Mouse (Mus musculus): Measurements from ENCODE around the gene Mrps26. TPM values are rescaled to one million over a fixed set of nuclear protein-coding genes. Genes with fewer than 3 reads are reported as not detected.
"Not testable (repeated sequence)": the region's sequence is repeated elsewhere in the genome, so short reads cannot be mapped to it uniquely, and the experiment has no call there.

Gene Mrps26
- total RNA-seq, 2 experiments from 2014 or later: 67.3 to 71.9 TPM

DNA sequence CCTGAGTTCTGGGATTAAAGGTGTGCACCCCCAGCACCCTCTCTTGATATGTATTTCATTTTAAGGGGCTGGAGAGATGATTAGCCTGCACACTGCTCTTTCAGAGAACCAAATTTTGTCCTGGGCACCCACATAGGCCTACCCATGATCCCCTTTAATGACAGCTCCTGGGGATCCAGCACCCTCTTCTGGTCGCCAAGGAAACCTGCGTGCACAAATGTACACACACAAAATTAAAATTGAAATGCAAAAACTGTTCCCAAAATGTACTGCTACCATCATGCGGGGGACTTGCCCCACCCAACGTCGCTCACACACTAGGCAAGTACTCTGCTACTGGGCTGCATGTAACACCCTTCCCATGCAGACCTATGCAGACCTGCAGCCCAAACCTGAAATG, 11.4 kb downstream of the Mrps26 start:
- no peak for ATAC-seq (replicated peaks; ENCODE audit: poor library complexity)

DNA sequence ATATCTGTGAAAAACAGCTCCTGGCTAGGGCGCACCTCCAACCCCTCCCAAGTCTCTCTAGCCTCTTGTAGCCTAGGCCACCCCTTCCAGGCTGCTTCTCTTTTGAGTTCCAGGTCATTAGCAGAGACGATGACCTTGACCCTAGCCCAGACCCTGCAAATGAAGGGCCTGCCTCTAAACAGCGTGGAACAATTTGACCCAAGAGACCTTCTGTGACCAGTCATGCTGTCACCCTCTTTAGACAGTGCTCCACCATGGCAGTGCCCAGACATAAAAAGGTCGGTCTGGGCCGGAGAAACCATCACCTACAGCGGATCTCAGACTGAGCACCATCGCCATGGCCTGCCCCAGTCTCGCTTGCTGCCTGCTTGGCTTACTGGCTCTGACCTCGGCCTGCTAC, 12.3 kb downstream of the Mrps26 start, which contains the start of gene Oxt:
Oxt (plus strand) TSS at position 301 of the 400 bp plus-strand sequence.
- ATAC-seq (replicated peaks; ENCODE audit: poor library complexity): no peak

DNA sequence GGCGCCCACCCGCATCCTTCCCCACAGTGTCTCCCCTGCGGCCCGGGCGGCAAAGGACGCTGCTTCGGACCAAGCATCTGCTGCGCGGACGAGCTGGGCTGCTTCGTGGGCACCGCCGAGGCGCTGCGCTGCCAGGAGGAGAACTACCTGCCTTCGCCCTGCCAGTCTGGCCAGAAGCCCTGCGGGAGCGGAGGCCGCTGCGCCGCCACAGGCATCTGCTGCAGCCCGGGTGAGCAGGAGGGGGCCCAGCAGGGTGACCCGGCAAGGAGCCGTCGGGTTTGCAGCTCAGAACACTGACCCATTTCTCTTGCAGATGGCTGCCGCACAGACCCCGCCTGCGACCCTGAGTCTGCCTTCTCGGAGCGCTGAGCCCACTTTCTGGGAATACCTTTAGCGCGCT, 13.0 kb downstream of the Mrps26 start:
- not testable (repeated sequence) for ATAC-seq (replicated peaks; ENCODE audit: poor library complexity)

DNA sequence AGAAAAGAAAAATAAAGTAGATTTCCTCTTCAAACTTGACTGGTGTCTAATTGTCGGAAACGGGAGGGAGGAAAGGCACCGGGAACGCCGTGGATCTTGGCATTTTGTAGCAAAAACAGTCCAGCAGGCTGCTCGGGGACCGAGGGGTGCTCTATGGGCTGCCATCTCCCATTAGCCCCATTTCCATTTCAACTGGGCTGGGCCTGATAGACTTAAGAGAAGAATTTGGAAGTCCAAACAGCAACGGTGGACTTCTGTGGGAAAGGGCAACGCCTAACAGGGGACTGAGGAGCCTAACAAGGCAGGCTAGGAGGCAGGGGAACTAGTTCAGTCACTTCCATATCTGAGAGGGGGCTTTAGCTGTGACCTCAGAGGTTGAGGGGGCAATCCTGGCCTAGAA, 13.5 kb downstream of the Mrps26 start:
- ATAC-seq (replicated peaks; ENCODE audit: poor library complexity): no peak

DNA sequence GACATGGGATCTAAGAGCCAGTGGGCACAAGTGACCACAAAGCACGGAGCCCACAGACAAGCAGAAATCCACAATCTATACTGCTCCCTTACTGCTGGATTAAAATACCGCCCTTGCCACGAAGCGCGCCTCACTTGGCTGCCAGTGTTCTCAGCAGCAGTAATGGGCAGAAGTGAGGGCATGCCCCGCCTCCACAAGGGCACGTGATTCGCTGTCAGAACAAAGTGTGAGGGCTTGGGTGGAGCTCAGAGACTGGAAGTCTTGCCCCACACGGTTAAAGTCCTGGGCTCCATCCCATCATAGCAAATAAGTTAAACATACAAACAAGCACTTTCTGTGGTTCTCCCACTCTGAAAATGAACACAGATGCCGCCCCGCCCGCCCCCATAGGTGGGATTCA, 14.1 kb downstream of the Mrps26 start:
- ATAC-seq (replicated peaks; ENCODE audit: poor library complexity): peak; percentile 83

DNA sequence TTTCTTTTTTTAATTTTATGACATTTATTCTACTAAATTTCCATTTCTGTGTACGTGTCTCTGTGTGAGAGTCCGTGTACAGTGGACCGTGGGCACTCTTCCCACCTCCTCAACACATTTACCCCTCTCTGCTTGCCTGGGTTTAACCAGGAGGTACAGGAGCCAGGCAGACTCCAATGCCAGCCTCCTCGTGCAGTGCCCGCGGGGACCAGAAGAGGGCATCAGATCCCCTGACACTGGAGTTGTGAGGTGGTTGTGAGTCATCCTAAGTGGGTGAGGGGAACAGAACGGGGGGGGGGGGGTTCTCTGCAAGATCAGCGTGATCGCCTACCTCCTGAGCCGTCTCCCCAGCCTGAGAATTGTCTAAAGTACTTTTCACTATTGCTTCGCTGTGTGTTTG, 14.6 kb downstream of the Mrps26 start:
- ATAC-seq (replicated peaks; ENCODE audit: poor library complexity): peak; percentile 69

DNA sequence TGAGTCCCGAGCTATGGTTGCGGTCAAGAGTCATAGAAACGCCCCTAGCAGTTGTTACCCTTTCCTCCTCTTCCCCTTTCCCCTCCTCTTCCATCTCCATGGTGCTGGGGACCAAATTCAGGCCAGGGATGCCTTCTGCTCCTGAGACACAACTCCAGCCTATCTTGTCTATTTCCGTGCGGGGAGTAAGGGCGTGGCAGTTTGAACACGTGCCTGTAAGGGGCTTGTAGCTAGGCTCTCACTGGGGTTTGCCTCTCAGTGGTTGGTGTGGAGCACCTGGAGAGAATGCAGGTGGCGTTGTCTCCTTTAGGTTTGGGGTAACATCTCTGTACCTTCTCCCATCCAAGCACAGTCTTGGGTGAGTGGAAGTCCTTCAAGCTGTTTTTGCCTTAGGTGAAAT, 16.2 kb downstream of the Mrps26 start:
- ATAC-seq (replicated peaks; ENCODE audit: poor library complexity): no peak

DNA sequence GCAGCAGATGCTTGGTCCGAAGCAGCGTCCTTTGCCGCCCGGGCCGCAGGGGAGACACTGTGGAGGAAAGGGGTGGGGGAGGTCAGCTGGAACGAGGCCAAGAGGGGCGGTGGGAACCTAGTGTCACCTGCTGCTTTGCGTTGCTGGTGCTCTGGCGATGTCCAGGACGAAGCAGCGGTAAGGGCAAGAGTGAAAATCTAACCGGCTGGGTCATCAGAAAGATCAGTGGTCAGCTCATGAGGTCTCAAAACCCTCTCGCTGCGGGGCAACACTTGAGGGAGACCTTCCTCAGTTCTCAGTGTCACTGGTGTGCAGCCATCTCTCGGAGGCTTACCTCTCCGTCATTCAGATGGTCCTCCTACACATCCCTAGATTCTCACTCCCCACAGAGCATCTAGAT, 17.7 kb downstream of the Mrps26 start:
- ATAC-seq (replicated peaks; ENCODE audit: poor library complexity): no peak

DNA sequence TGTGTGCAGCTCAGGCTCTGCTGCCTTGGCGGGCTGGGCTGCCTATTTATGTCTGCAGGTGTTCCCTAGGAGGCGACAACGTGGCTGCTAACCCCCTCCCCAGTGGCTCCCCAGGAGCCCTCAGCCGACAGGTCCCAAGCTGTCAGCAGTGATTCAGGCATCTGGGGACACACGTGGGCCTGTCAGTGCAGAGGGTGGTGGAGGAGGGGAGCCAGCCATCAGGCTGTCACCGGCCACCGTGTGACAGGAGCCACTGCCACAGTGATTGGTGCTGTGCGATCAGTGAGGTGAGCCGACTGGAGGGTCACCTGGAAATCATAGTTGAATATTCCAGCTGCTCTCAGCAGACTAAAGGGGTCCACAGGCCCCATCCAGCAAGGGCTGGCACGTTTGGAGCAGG, 19.0 kb downstream of the Mrps26 start, which contains the start of gene Avp:
Avp (minus strand) TSS at position 3 of the 400 bp plus-strand sequence.
- ATAC-seq (replicated peaks; ENCODE audit: poor library complexity): no peak

DNA sequence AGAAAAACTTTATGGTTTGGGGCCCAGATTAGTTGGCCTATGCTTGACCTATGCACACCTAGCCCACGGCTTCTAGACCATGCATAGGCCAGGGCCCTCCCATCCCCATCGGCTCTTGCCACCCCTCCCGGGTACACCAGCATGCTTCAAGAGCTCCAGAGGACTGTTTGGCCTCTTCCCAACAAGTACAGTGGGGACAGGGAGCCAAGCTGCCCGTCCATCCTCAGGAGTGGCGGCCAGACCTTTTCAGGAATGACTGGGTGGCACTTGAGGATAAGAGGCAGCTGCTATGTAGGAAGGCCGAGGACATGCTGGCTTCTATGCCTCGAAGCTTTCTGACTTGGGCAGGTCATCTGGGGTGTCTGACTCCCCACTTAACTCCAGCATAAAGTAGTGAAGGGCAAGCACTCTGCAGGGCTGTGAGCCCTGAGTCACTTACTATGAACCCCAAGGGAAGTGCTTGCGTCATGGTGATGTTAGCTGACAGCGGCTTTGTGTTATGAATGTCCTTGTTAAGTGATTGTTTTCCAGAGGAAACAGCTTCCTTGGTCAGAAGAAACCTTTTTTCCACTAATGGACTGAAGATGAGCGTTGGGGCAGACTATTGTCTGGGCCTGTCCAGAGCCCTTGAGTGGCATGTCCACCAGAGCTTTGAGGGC, 20.5 kb downstream of the Mrps26 start:
- ATAC-seq (replicated peaks; ENCODE audit: poor library complexity): no peak

DNA sequence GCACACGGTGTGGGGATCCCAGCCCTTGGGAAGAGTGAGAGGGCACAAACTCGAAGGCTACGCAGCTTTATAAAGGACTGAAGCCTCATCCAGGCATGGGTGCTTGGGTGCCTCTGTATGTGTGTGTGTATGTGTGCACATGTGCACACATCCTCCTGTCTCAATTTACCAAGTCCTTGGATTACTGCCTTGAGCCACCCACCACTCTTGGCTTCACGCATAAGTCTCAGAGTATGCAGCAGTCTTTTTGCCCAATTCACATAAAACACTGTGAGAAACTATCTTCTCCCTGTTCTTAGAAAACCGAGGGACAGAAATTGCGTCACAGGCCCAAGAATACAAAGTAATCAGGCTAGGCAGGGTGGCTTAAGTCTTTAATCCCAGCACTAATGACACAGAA, 22.5 kb downstream of the Mrps26 start:
- no peak for ATAC-seq (replicated peaks; ENCODE audit: poor library complexity)

DNA sequence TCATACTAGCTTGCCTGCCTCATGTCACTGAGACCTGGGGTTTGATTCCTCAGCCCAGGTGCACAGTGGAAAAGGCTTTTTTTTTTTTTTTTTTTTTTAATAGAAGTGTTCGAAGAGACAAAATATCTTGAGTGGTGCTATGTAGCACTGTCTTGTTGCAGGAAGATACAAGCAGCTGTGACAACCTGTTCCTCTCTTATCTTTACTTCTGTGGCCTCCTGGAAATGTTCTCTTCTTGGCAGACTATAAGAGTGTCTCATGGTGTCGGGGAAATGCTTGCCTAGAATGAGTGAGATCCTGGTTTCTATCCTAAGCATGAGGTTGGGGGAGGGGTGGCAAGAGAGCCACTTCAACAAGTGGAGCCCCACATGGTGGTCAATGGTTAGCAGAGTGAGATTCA, 24.8 kb downstream of the Mrps26 start:
- peak; percentile 34; the same call in 1 of the 2 replicates for ATAC-seq (replicated peaks; ENCODE audit: poor library complexity)

DNA sequence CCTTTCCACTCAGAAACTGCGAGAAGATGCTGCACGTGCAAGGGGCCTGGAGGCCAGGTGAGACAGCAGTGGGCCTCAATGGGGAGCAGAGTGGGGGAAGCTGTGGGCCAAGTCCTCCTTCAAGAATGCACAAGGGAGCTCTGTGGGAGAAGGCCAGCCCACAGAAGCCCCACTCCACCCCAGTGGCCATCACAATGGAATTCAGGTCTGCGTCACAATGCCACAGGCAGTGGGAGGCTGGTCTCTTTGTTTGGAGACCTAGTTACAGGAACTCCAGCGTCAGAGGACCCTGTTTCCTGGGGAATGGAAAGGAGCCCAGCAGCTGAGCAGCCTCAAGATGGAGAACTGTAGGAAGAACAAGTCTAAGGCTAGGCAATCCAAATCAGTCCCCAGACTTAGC, 25.6 kb downstream of the Mrps26 start:
- ATAC-seq (replicated peaks; ENCODE audit: poor library complexity): no peak

DNA sequence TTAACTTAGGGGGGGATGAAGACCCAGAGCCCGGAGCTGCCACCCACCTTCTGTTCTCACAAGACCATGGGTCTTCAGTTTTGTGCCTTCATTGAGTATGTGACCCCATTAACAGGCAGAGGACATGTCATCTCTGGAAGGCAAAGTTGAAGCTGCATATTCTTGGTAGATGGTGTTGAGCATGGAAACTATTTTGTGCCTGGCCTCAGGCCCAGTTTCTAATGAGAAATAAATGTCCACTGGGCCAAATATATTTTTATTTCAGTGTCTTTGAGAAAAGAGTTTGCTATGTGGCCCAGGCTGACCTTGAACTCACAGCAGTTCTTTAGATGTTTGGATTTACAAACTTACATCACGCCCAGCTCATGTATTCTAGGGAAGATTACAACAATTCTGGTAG, 26.2 kb downstream of the Mrps26 start:
- no peak for ATAC-seq (replicated peaks; ENCODE audit: poor library complexity)

DNA sequence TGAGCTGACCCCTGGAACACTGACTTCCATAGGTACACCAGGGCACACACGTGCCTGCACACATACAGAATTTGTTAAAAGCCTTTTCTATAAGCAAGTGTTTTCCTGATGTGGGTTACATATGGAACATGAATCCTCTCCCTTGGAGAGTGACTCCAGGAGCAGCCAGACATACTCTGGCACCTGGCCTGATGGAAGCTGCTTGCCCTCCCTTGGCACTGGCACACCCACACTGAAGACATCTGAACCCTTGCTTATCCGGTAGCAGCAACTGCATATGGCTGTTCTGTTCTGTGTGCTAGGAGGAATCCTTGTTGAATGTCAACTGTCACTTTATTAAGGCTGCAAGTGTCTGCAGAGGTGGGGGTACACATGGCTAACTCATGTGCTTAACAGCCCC, 27.5 kb downstream of the Mrps26 start:
- no peak for ATAC-seq (replicated peaks; ENCODE audit: poor library complexity)

DNA sequence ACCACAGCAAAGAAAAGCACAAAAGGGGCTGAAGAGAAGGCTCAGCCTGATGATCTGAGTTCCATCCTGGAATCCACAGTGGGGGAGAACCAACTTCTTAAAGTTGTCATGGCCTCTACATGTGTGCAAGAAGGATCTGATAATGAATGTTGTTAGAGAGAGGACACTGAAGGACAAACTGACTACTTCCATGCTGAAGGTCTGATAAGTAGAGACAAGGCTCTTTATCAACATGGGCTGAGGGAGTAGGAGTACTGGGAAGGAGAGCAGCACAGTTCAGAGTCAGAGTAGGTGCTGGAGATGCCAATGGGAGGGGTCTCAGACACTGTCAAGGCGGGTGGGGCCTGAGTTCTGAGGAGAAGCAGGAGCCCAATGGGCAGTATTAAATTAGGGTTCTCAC, 32.1 kb downstream of the Mrps26 start:
- no peak for ATAC-seq (replicated peaks; ENCODE audit: poor library complexity)

DNA sequence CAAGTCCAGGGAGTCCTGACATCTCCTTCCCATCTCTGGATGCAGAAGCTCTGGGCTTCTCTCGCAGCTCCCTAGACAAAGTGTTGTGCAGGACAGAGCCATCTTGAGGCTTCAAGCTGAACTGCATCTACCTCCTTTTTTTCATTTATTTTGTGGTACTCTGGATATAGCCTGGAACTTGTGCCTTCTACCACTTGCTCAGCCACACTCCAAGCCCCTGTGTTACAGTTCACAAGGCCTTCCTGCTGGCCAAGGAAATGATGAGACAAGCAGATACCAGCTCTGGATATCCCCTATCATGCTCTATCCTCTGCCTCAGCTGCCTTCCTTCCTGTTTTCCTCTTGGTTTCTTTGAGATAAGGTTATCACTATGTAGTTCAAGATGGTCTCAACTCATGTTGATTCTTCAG, 34.1 kb downstream of the Mrps26 start:
- ATAC-seq (replicated peaks; ENCODE audit: poor library complexity): peak; percentile 72

DNA sequence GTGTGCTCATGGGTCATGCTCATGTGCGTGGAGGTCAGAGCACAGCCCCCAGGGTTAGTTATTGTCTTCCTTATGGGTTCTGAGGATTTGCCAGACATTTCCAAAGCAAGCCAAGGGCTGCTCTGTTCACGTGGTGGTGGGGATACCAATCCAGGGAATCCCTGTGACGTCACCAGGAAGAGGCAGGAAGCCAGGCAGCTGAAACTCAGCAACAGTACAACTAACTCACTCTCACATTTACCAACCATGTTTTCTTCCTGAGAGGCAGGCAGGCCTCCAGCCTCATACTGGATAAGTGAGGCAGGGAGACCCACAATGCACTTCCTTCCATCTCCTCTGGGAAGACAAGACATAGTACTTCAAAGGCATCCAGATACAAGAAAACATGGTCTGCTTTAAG, 34.9 kb downstream of the Mrps26 start:
- no peak for ATAC-seq (replicated peaks; ENCODE audit: poor library complexity)

DNA sequence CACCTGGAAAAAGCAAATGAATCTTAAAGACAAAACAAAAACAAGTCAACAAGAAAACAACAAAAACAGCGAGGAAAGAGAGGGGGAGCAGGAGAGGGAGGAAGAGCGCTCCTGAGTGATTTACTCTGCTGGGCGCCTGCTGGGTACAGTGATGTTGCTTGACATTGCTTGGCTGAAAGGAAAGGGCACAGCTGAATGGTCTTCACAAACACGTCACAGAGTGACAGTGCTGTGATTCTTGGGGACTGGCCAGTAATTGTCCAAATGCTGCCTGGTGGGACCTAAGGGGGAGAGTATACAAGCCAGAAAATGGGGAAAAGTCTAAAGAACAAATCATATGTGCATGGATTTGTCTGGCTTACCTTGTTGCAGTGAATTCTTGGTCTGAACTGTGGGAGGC, 38.7 kb downstream of the Mrps26 start:
- ATAC-seq (replicated peaks; ENCODE audit: poor library complexity): no peak

DNA sequence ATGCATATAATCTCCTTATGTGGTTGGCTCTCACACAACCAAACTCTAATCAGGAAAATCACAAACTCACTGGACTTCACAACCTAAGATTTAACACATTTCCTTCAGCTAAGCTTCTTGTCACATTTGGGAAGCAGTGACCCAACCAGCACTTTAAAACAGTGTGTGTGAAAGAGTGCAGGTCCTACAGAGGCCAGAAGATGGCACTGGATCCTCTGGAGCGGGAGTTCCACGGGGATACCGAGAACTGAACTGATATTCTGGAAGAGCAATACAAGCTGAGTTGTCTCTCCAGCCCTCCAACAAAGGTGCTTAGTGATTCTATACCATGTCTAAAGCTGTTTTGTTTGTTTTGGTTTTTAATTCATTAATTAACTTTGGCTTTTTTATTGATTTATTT, 49.5 kb downstream of the Mrps26 start:
- ATAC-seq (replicated peaks; ENCODE audit: poor library complexity): peak; percentile 58
